Mouse (Mus musculus) lung, embryonic 14.5 days (tissue): ENCODE measurements around the gene Rufy1. TPM values are rescaled to one million over a fixed set of nuclear protein-coding genes. Genes with fewer than 3 reads are reported as not detected.
"Not testable (repeated sequence)": the region's sequence is repeated elsewhere in the genome, so short reads cannot be mapped to it uniquely, and the experiment has no call there.

Source experiments
- ATAC-seq: fragments of 200-750 bp; cut with Nextera tagmentation; 2 replicates; pipeline ENCODE4 v1.8.0; 2017; ENCODE audit warnings: mild to moderate bottlenecking, moderate TSS enrichment, moderate library complexity; ENCODE audit not compliant: insufficient read depth
- DNase-seq: peaks from one replicate; pipeline ENCODE4 v3.0.0-alpha.2; 2015
- H3K27ac ChIP-seq: fragments of 300-500 bp; sonication (generic); 2 replicates; pipeline ENCODE4 v1.5.1; 2014; ENCODE audit warnings: low read depth, mild to moderate bottlenecking, moderate library complexity
- H3K27me3 ChIP-seq: fragments of 300-500 bp; sonication (generic); 2 replicates; pipeline ENCODE4 v1.6.1; 2014; ENCODE audit warnings: low read length, control low read depth; ENCODE audit not compliant: insufficient read depth
- H3K36me3 ChIP-seq: fragments of 300-500 bp; sonication (generic); 2 replicates; pipeline ENCODE4 v1.6.1; 2014; ENCODE audit warnings: control low read depth; ENCODE audit not compliant: insufficient read depth
- H3K4me1 ChIP-seq: fragments of 300-500 bp; sonication (generic); 2 replicates; pipeline ENCODE4 v1.6.1; 2014; ENCODE audit warnings: antibody characterized with exemption, control low read depth; ENCODE audit not compliant: insufficient read depth
- H3K4me2 ChIP-seq: fragments of 300-500 bp; sonication (generic); 2 replicates; pipeline ENCODE4 v1.6.1; 2014; ENCODE audit warnings: mild to moderate bottlenecking
- H3K4me3 ChIP-seq: fragments of 300-500 bp; sonication (generic); 2 replicates; pipeline ENCODE4 v1.5.1; 2014; ENCODE audit warnings: low read depth, low read length
- H3K9ac ChIP-seq: fragments of 300-500 bp; sonication (generic); 2 replicates; pipeline ENCODE4 v1.6.1; 2014
- H3K9me3 ChIP-seq: fragments of 300-500 bp; sonication (generic); 2 replicates; pipeline ENCODE4 v1.6.1; 2016; ENCODE audit warnings: low read depth, low read length, control low read depth
- CTCF ChIP-seq: IDR thresholded peaks from 2 replicates; pipeline ENCODE4 v1.5.1; 2016; ENCODE audit warnings: antibody characterized with exemption, low read depth
- WGBS: fragments of 180-500 bp; shearing (Covaris S2); extraction: QIAGEN DNeasy Blood & Tissue Kit; methylation state at CpG from one replicate; pipeline ENCODE4 v1.1.7; 2014; 5-methylcytosine and 5-hydroxymethylcytosine counted together
- polyA plus RNA-seq: library from polyadenylated mRNA; unstranded; fragments of >200 nt; fragmentation: Nextera tagmentation; extraction: Ambion mirVana; gene quantifications from 2 replicates; pipeline ENCODE4 v1.2.1, GENCODE M21; 2014

Gene Rufy1
- polyA plus RNA-seq, 1 experiment from 2014 or later = 24.4 TPM

DNA sequence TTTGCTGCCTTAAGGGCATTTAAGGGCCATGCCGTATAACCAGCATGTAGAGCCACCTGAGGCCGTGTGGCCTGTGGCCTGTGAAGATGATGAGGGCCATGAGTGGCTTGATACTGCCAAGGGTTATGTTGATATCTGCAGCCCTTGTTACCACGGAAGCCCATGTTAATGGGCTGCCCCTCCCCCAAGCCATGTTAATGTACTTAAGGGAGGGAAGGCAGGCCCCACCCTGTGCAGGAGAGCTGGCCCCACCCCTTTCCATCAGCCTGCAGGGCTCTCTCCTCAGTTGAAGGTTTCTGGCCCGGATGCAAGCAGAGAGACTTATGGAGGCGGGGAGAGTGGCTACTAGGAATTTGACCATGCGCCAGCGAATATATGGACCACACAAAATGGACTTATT, 30.6 kb upstream of the Rufy1 start:
- WGBS = 61% methylated on average over 7 of the region's 7 CpGs
- TF ChIP-seq CTCF = no peak

DNA sequence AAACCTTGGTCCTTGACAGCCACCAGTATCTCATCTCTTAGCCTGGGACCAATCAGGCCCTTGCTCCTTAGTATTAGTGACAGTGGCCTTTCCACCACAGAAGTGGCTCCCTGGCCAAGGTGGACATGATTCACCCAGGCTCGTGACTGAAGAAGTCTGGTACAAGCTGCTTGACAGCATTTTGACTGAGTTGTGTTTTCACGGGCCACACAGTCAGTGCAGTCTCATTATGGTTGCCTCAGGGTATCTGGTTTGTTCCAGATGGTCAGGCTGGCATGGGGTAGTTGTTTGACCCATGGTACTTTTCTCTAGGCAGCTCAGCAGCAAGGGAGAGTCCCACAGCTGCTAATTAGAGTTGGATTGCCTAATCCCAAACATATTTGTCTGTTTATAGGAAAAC, 28.3 kb upstream of the Rufy1 start:
- H3K9ac ChIP-seq = no peak overlapping the region
- no peaks in the 10 kb centered on the region; the same call in 1 of the 2 replicates for H3K27me3 ChIP-seq
- H3K4me1 ChIP-seq = peaks cover 5% of the 10 kb centered on the region
- no peak for TF ChIP-seq CTCF
- no peaks in the 10 kb centered on the region for H3K36me3 ChIP-seq
- no peak overlapping the region for H3K4me3 ChIP-seq
- ATAC-seq (no peak), DNase-seq (no peak)
- no peaks in the 10 kb centered on the region for H3K9me3 ChIP-seq
- 71% methylated on average over 2 of the region's 2 CpGs for WGBS
- no peak overlapping the region for H3K27ac ChIP-seq
- no peak overlapping the region for H3K4me2 ChIP-seq

More for the DNA sequence above, 30.6 kb upstream of the Rufy1 start:
- Histone ChIP-seq H3K4me3 (no peak overlapping the region), H3K36me3 (no peaks in the 10 kb centered on the region), H3K4me1 (peaks cover 5% of the 10 kb centered on the region), H3K27me3 (no peaks in the 10 kb centered on the region; the same call in 1 of the 2 replicates), H3K27ac (no peak overlapping the region), H3K9me3 (no peaks in the 10 kb centered on the region), H3K9ac (no peak overlapping the region), H3K4me2 (no peak overlapping the region)
- DNase-seq (peak; percentile 13), ATAC-seq (no peak)

DNA sequence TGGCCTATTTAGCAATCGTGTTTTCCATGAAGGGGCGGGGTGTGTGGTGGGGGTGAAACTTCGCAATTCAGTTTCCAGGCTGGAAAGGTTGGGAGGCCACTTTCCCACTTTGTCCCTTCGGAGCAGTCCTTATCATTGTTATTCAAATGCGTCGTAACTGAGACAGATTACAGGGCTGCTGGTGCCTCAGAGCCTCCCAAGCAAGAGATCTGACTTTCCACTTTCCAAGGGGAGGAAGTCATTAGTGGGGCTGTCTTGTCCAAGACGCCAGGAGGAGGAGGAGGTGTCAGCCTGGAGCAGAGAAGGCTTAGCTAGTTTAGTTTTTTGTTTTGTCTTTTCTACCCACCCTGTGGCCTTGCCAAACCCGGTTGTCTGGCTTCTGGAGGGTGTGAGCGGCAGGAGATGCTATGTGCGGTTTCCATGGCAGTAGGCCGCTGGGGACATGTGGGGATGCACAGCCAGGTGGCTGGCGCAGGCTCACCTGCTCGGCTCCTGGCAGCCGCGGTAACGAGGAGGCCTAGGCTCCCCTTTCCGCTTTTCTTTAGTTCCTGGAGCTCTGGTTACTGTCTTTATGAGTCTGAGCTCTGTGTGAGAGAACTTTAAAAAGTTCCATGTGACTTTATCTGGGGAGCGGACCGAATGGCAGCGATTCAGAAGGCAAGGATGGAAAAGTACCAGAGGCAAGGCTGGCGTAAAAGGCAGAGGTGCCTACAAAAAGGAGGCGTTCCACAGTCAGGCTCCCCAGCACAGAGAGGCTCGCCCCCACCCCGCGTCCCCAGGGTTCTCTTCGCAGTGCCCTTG, 26.4 kb upstream of the Rufy1 start:
- DNase-seq (peak; percentile 28), ATAC-seq (peak; percentile 49; the same call in 1 of the 2 replicates)

DNA sequence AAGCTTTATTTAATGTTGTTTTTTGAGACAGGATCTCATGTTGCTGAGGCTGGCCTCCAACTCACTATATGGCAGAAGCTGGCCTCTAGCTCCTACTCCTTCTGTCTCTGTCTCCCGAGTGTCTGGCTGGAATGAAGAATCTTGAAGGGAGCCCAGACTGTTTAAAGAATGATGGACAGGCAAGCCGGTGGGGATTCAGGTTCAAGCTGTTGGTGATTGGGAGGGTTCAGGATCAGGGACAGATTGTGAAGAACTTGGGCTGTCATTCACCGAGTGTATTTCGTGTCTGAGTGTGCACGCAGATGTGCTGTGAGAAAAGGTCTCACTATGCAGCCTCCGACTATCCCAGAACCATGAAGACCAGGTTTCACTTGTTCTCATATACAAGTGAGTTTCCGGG, 25.5 kb upstream of the Rufy1 start:
- no peak for DNase-seq
- no peak for ATAC-seq
- Histone ChIP-seq H3K4me1 (peaks cover 5% of the 10 kb centered on the region), H3K27ac (no peak overlapping the region), H3K9ac (no peak overlapping the region), H3K4me3 (no peak overlapping the region), H3K9me3 (no peaks in the 10 kb centered on the region), H3K4me2 (no peak overlapping the region), H3K36me3 (no peaks in the 10 kb centered on the region), H3K27me3 (no peaks in the 10 kb centered on the region; the same call in 1 of the 2 replicates)
- TF ChIP-seq CTCF = no peak
- 53% methylated on average over 7 of the region's 7 CpGs for WGBS

More for the DNA sequence above, 26.4 kb upstream of the Rufy1 start:
- Histone ChIP-seq H3K36me3 (no peaks in the 10 kb centered on the region), H3K9me3 (no peaks in the 10 kb centered on the region), H3K4me1 (peaks cover 5% of the 10 kb centered on the region), H3K27ac (peak overlapping the region; percentile 24; the same call in 1 of the 2 replicates), H3K4me2 (peak overlapping the region; percentile 44), H3K27me3 (no peaks in the 10 kb centered on the region; the same call in 1 of the 2 replicates), H3K9ac (no peak overlapping the region), H3K4me3 (no peak overlapping the region; the same call in 1 of the 2 replicates)
- 7% methylated on average over 26 of the region's 26 CpGs for WGBS
- no peak for TF ChIP-seq CTCF

DNA sequence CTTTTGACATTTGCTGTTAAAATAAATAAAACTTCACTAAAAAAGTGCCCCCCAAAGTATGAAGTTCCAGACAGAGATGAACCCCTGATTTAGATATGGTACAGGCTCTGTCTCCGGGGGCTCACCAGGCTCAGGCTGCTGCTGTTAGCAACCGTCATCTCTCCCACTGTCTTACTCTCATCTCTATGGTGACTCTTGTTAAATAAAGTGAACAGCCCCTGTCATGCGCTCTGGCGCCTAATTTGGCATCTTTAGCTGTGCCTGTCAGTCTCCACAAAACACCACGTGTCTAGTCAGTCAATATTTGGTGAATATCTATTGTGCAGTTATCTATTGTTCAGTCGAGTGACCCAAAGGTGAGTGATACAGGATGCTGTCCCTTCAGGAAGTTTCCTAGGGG, 24.0 kb upstream of the Rufy1 start:
- H3K4me2 ChIP-seq = no peak overlapping the region
- ATAC-seq = no peak
- H3K36me3 ChIP-seq = no peaks in the 10 kb centered on the region
- H3K4me1 ChIP-seq = peaks cover 5% of the 10 kb centered on the region
- WGBS = 55% methylated on average over 6 of the region's 6 CpGs
- H3K27me3 ChIP-seq = no peaks in the 10 kb centered on the region; the same call in 1 of the 2 replicates
- no peak overlapping the region for H3K9ac ChIP-seq
- no peak overlapping the region for H3K27ac ChIP-seq
- H3K9me3 ChIP-seq = no peaks in the 10 kb centered on the region
- H3K4me3 ChIP-seq = no peak overlapping the region
- no peak for TF ChIP-seq CTCF
- DNase-seq = no peak

DNA sequence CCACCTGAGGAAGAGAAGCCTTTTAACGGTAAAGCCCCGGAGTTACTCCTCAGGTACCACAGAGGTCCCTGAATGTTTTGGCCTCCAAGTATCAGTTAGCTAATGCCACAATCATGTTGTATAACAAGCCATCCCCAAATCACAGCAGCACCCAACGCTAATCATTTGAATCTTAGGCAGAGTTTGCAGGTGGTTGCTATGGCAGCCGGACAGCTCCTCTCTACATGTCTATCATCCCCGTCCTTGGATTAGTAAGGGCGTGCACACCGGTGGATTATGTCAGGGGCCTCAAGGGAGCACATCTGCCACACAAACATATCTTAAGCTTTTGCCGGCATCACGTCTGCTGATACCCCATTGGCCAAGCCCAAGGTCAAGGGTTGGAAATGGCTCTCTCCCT, 19.3 kb upstream of the Rufy1 start:
- Histone ChIP-seq H3K4me2 (no peak overlapping the region), H3K9ac (no peak overlapping the region), H3K4me1 (no peaks in the 10 kb centered on the region), H3K4me3 (no peak overlapping the region), H3K27ac (no peak overlapping the region), H3K27me3 (no peaks in the 10 kb centered on the region), H3K9me3 (no peaks in the 10 kb centered on the region), H3K36me3 (no peaks in the 10 kb centered on the region)
- ATAC-seq = no peak
- no peak for DNase-seq
- WGBS = 62% methylated on average over 9 of the region's 9 CpGs
- no peak for TF ChIP-seq CTCF

DNA sequence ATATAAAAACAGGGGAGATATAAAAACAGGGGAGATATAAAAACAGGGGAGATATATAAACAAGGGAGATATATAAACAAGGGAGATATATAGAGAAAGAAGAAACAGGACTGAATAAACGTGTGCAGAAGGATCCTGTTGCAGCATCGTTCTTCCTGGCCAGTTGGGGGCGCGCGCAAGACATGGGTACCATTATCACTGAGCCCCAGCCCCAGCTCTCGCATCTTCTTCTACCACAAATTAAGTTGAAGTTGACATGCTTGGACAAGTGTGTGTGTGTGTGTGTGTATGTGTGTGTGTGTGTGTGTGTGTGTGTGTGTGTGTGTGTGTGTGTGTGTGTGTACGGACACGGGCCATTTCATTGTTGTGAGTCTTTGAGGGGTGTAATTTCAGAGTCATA, 17.2 kb upstream of the Rufy1 start:
- DNase-seq, H3K9ac ChIP-seq, H3K4me1 ChIP-seq, H3K4me2 ChIP-seq, H3K4me3 ChIP-seq, H3K27ac ChIP-seq, H3K27me3 ChIP-seq, H3K9me3 ChIP-seq, ATAC-seq, H3K36me3 ChIP-seq: not testable (repeated sequence)
- TF ChIP-seq CTCF = peak; percentile 15; the same call in 1 of the 2 replicates
- 53% methylated on average over 8 of the region's 8 CpGs for whole genome bisulfite sequencing
